Mouse (Mus musculus): ENCODE data around the gene Olfr209. TPM values are rescaled to one million over a fixed set of nuclear protein-coding genes. Genes with fewer than 3 reads are reported as not detected.

The Olfr209 gene
- polyA plus RNA-seq, 1 experiment from 2014 or later, result not detected

Other genes starting within 250 kb of the Olfr209 start
- not detected in 3 replicates for gene Olfr194, start 242.9 kb downstream of the Olfr209 start, polyA plus RNA-seq (2018)
- not detected in 3 replicates for gene Olfr195, start 216.9 kb downstream of the Olfr209 start, polyA plus RNA-seq (2018)
- gene Olfr196, start 193.5 kb downstream of the Olfr209 start, polyA plus RNA-seq (2018), result not detected in 3 replicates
- not detected in 3 replicates for gene Olfr198, start 160.5 kb downstream of the Olfr209 start, polyA plus RNA-seq (2018)
- gene Olfr199, start 144.2 kb downstream of the Olfr209 start, polyA plus RNA-seq (2018), result not detected in 3 replicates
- not detected in 3 replicates for gene Olfr201, start 91.4 kb downstream of the Olfr209 start, polyA plus RNA-seq (2018)
- gene Olfr202, start 77.2 kb downstream of the Olfr209 start, polyA plus RNA-seq (2018), result not detected in 3 replicates
- not detected in 3 replicates for gene Olfr203, start 65.1 kb downstream of the Olfr209 start, polyA plus RNA-seq (2018)
- not detected in 3 replicates for gene Olfr204, start 45.7 kb downstream of the Olfr209 start, polyA plus RNA-seq (2018)
- gene Olfr205, start 32.9 kb downstream of the Olfr209 start, polyA plus RNA-seq (2018), result not detected in 3 replicates
- gene Olfr206, start 14.7 kb downstream of the Olfr209 start, polyA plus RNA-seq (2018), result not detected in 3 replicates
- not detected in 3 replicates for gene Gabrr3, start 43.3 kb upstream of the Olfr209 start, polyA plus RNA-seq (2018)
- gene Riox2, start 107.8 kb upstream of the Olfr209 start, polyA plus RNA-seq (2018), result 16.2 to 32.5 TPM (median 30.8 TPM) in 3 replicates
- 10.0 to 23.3 TPM (median 12.1 TPM) in 3 replicates for gene Crybg3, start 237.0 kb upstream of the Olfr209 start, polyA plus RNA-seq (2018)

All from macrophage (primary cell).